Mouse (Mus musculus) ES-E14 (cell line): ENCODE data around the gene Zeb2. TPM values are rescaled to one million over a fixed set of nuclear protein-coding genes. Genes with fewer than 3 reads are reported as not detected.

Experiments used
- DNase-seq: peaks from one replicate; pipeline ENCODE4 v3.0.0-alpha.2; 2013; ENCODE audit warnings: low read depth, low spot score
- H3K27ac ChIP-seq: 2 replicates; pipeline ENCODE4 v1.5.1; 2012; ENCODE audit warnings: low read depth, mild to moderate bottlenecking, low read length, moderate library complexity, mixed read lengths; ENCODE audit not compliant: poor library complexity, insufficient read depth, severe bottlenecking
- H3K36me3 ChIP-seq: 2 replicates; pipeline ENCODE4 v1.6.1; 2012; ENCODE audit warnings: mild to moderate bottlenecking, low read length, moderate library complexity, mixed read lengths; ENCODE audit not compliant: control insufficient read depth, poor library complexity, insufficient read depth, severe bottlenecking
- H3K4me1 ChIP-seq, 2 experiments: fragments of 150-350 bp in 1 of 2; sonication (generic) in 1 of 2; 2 replicates each; pipeline ENCODE4 v1.6.1; 2012; ENCODE audit warnings: low read length in 2 of 2, mild to moderate bottlenecking in 1 of 2, mixed read lengths in 1 of 2; ENCODE audit not compliant: control insufficient read depth in 2 of 2, insufficient read depth in 2 of 2, poor library complexity in 1 of 2
- H3K4me3 ChIP-seq, 2 experiments: fragments of 150-350 bp in 1 of 2; sonication (generic) in 1 of 2; 2 replicates each; pipeline ENCODE4 v1.5.1; 2012; ENCODE audit warnings: low read length in 2 of 2, low read depth in 1 of 2, mild to moderate bottlenecking in 1 of 2, mixed read lengths in 1 of 2; ENCODE audit not compliant: insufficient read depth in 1 of 2, poor library complexity in 1 of 2, severe bottlenecking in 1 of 2
- H3K9ac ChIP-seq: 2 replicates; pipeline ENCODE4 v1.6.1; 2012; ENCODE audit warnings: low read depth, mild to moderate bottlenecking, low read length, mixed read lengths; ENCODE audit not compliant: poor library complexity, insufficient read depth, severe bottlenecking
- H3K9me3 ChIP-seq: fragments of 150-350 bp; sonication (generic); 2 replicates; pipeline ENCODE4 v1.6.1; 2012; ENCODE audit warnings: low read depth, mild to moderate bottlenecking, low read length; ENCODE audit not compliant: control insufficient read depth, insufficient read depth
- CHD2 ChIP-seq: IDR thresholded peaks from 2 replicates; pipeline ENCODE4 v1.6.1; 2014; ENCODE audit warnings: mild to moderate bottlenecking, low read depth, low read length, inconsistent platforms
- HCFC1 ChIP-seq: IDR thresholded peaks from 2 replicates; pipeline ENCODE4 v1.6.1; 2012; ENCODE audit warnings: low read length, inconsistent platforms, borderline replicate concordance; ENCODE audit not compliant: insufficient read depth
- MAFK ChIP-seq: IDR thresholded peaks from 2 replicates; pipeline ENCODE4 v1.6.1; 2014; ENCODE audit warnings: mild to moderate bottlenecking, low read depth, low read length, inconsistent platforms; ENCODE audit not compliant: insufficient read depth
- ZC3H11A ChIP-seq: IDR thresholded peaks from 2 replicates; pipeline ENCODE4 v1.6.1; 2012; ENCODE audit warnings: low read depth, mild to moderate bottlenecking, inconsistent platforms, low read length, borderline replicate concordance
- ZNF384 ChIP-seq: IDR thresholded peaks from 2 replicates; pipeline ENCODE4 v1.6.1; 2012; ENCODE audit warnings: low read depth, low read length, inconsistent platforms
- in situ Hi-C, 2 experiments: fragments of 600-800 bp; cut with MboI; formaldehyde crosslinking; loops; one replicate each; pipeline ENCODE4 v1.15.1; 2025; ENCODE audit warnings: low sequenced_read_pairs in 2 of 2, inconsistent platforms in 1 of 2; ENCODE audit not compliant: unreplicated experiment in 2 of 2
- total RNA-seq: library from RNA; depleted of rRNA; stranded (reverse); fragments of 300-350 nt; gene quantifications from 2 replicates; pipeline ENCODE4 v1.2.3, GENCODE M21; 2012

The Zeb2 gene
- total RNA-seq, 1 experiment, result 11.9 TPM

DNA sequence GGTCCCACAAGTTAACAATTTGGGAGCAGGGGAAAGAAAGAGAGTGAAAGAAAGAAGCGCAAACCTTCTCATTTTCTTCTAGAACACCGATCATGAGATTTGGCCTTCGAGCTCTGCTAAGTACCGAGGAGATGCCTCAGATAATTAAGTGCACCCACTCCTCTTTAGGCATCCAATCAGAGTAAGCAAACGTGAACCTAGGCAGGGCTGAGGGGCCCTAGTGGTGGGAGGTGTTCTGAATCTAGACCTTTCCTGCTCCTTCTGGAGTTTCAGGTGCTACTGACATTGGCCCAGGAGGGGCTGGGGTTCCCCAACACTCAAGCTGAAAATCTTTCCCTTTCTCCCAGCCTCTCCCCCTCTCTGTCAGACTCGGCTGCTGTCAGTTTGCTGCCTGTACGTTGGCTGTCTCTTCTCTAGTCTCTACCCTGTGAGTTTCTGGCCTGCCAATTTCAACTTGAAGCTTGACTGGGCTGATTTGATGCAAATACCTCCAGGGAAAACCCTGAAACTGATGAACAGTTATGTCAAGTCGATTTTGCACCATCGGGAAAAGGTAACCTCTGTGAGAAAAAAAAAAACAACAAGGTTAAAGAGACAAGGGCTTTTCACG lies 20.5 kb downstream of the Zeb2 start:
- no peak for DNase-seq
- TF ChIP-seq CHD2, result no peak
- no peak for TF ChIP-seq ZNF384
- TF ChIP-seq ZC3H11A, result no peak
- TF ChIP-seq MAFK, result no peak
- no peak for TF ChIP-seq HCFC1
- H3K9ac ChIP-seq, result no peak overlapping the region

DNA sequence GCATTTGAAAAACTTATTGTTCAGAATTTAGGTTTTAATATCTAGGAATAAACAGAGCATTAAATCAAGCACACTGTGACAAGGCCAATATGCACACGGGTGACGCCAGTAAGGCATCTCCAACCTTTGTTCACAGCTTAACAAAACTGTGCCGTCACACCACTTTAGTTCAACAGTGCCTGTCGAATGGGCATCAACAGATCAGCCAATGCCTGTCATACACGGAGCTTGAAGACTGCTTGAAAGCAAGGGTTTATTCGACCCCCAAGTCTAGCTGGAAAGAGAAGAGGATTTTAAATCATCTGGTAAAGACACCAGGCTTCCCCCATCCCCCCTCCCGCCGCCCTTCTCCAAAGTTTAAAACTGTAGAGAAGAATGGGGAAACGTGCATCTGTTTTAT lies 21.4 kb downstream of the Zeb2 start:
- peaks cover 0 to 3% of the 10 kb centered on the region in 2 experiments; a peak in 2 of 4 replicates for H3K4me1 ChIP-seq
- H3K4me3 ChIP-seq, result no peak overlapping the region
- H3K9me3 ChIP-seq, result no peaks in the 10 kb centered on the region
- no peak overlapping the region for H3K9ac ChIP-seq
- no peak for DNase-seq
- H3K27ac ChIP-seq, result no peak overlapping the region
- no peaks in the 10 kb centered on the region for H3K36me3 ChIP-seq
- in situ Hi-C loops, result no loop called here
- TF ChIP-seq ZC3H11A (no peak), HCFC1 (no peak), MAFK (no peak), CHD2 (no peak), ZNF384 (no peak)

More for the DNA sequence above, 20.5 kb downstream of the Zeb2 start:
- Histone ChIP-seq H3K27ac (no peak overlapping the region), H3K4me1 (peaks cover 0 to 3% of the 10 kb centered on the region in 2 experiments; a peak in 2 of 4 replicates), H3K4me3 (no peak overlapping the region), H3K9me3 (no peaks in the 10 kb centered on the region), H3K36me3 (no peaks in the 10 kb centered on the region)
- in situ Hi-C loops, result no loop called here

- DNase-seq, result no peak
- Histone ChIP-seq H3K9ac (no peak overlapping the region), H3K36me3 (no peaks in the 10 kb centered on the region), H3K9me3 (no peaks in the 10 kb centered on the region), H3K4me3 (no peak overlapping the region), H3K4me1 (peaks cover 0 to 3% of the 10 kb centered on the region in 2 experiments; a peak in 2 of 4 replicates), H3K27ac (no peak overlapping the region)
- TF ChIP-seq HCFC1 (no peak), CHD2 (no peak), ZNF384 (no peak), MAFK (no peak), ZC3H11A (no peak)
- in situ Hi-C loops, result no loop called here
Measured at GRCm38 (mm10) chr2:45094371-45094967, 22.7 kb downstream of the Zeb2 start.

DNA sequence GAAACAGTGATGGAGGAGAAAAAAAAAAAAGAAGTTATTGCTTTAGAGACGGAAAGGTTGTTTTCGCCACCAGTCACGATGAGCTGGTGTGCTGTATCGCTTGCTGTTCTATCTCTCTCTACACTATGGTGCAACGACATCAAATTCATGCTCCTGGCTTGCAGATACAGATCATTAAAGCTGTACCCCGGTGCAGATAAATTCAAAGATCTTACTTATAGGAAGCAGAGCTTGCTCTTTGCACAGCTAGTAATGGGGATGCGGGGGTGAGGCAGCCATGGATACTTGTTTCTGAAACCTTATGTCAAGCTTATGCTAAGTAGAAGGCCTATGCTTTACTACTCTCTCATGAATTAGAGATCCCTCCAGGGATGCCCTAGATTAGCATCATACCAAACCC lies 23.7 kb downstream of the Zeb2 start:
- no peaks in the 10 kb centered on the region for H3K9me3 ChIP-seq
- DNase-seq, result no peak
- no peak overlapping the region for H3K27ac ChIP-seq
- no peak overlapping the region for H3K4me3 ChIP-seq
- no peak for TF ChIP-seq HCFC1
- no peak for TF ChIP-seq CHD2
- H3K4me1 ChIP-seq, result peaks cover 0 to 5% of the 10 kb centered on the region in 2 experiments; a peak in 2 of 4 replicates
- in situ Hi-C loops, result no loop called here
- no peak overlapping the region for H3K9ac ChIP-seq
- no peaks in the 10 kb centered on the region for H3K36me3 ChIP-seq

DNA sequence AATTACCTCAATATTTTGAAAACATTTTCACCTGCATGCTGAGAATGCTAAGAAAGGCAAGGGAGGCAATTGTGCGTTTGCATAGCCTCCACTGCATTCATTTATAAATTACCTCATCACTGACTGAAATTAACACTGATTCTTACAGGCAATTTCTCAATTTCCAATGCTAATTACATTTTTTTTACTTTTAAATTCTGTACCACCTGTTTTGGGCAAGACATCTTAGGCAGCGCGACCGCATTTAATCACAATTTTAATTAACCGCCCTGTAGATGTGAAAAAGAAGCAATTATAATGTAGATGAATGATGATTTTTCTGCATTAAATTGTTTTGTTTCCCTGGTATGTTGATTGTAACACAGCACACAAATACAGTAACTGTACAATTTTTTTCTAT lies 24.5 kb downstream of the Zeb2 start:
- H3K4me1 ChIP-seq, result peaks cover 0 to 2% of the 10 kb centered on the region in 2 experiments; a peak in 2 of 4 replicates
- no peak for TF ChIP-seq MAFK
- TF ChIP-seq CHD2, result no peak
- no peak for TF ChIP-seq ZNF384
- TF ChIP-seq HCFC1, result no peak
- TF ChIP-seq ZC3H11A, result no peak
- in situ Hi-C loops, result no loop called here
- no peak overlapping the region for H3K27ac ChIP-seq
- no peaks in the 10 kb centered on the region for H3K9me3 ChIP-seq
- no peak overlapping the region for H3K9ac ChIP-seq
- H3K36me3 ChIP-seq, result no peaks in the 10 kb centered on the region
- no peak for DNase-seq
- H3K4me3 ChIP-seq, result no peak overlapping the region
